Mouse (Mus musculus): ENCODE measurements around the gene Ankrd6. TPM values are rescaled to one million over a fixed set of nuclear protein-coding genes. Genes with fewer than 3 reads are reported as not detected.
A peak's percentile ranks its signal among the peaks of the same experiment; 100 is the strongest.

Gene Ankrd6
- total RNA-seq, 4 experiments from 2014 or later: 3.8 to 5.9 (median 4.8) TPM

DNA sequence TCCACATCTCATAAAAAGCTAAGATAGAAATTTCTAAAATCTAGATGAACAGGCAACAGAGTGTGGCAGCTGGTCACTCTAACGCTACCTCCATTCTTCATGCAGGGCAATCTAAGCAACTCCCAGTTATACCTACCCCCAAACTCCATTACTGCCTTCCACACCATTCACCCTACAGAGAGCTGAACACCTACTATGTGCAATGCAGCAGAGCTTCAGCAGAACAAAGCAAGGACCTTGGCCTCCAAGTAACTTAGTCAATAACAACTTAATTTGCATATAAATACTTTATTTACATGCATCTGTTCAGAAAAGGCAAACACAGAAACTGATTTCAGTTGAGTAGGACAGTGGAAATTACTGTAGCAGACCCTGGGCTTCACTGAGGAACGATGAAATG, 44.7 kb downstream of the Ankrd6 start:
- no peak for DNase-seq (ENCODE audit: low spot score in 2 of 2)

DNA sequence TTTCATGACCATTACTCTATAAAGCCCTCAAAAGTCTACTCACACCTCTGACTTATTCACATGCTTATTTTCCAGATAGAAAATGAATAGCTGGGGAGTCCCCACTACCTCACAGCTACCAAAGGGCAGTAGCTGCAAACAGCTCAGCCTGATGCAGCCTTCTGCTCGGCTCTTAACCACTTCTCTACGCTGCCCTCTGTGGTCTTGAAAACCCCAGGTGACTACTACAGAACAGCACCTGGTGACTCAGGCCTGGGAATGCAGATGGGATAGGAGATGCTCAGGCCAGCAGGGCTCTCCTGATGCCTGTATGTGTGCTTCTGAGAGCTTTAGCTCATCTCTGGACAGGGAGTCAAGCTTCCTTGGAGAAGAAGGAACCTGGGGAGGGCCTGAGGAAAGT, 45.3 kb downstream of the Ankrd6 start:
- DNase-seq (ENCODE audit: low spot score in 2 of 2): no peak

- DNase-seq (ENCODE audit: low spot score in 2 of 2): no peak
Measured at GRCm38 (mm10) chr4:32903826-32904225, 46.8 kb downstream of the Ankrd6 start.

- DNase-seq (ENCODE audit: low spot score in 2 of 2): no peak
Measured at GRCm38 (mm10) chr4:32899051-32899450, 51.6 kb downstream of the Ankrd6 start.

GRCm38 (mm10) chr4:32891341-32891740, 59.3 kb downstream of the Ankrd6 start:
- no peak for DNase-seq (ENCODE audit: low spot score in 2 of 2)

- no peak for DNase-seq (ENCODE audit: low spot score in 2 of 2)
Measured at GRCm38 (mm10) chr4:32890735-32891098, 59.9 kb downstream of the Ankrd6 start.

DNA sequence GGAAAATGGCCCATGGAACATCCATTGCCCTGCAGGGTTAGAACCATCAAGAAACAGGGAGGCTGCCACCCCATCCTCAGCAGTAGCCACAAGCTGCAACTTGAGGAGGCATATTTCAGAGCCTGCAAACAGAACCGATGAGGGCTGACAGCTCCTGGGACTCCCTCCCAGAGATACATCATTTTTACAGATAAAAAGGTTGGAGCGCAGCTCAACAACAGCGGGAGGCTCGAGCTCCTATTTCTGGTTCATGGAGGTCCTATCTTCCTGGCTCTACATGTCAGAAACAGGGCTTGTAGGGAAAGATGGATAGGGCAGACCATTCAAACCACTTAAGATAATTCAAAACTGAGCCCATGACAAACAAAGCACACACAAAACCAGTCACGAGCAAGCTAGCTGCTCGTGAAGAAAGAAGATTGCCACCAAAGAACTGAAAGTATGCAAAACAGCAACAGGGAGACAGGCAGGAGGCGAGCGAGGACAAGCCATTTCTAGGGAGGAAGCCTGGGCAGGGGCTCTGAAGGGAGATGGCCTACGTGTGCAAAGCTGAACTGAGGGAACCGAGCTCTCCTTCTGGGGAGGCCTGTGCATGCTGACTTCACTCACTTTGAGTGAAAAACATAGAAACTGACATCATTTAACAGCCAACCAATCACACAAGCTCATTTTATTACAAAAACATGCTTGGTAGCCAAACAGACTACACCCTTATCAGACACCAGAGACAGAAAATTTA, 60.5 kb downstream of the Ankrd6 start:
- DNase-seq (ENCODE audit: low spot score in 2 of 2): no peak

GRCm38 (mm10) chr4:32889246-32889645, 61.4 kb downstream of the Ankrd6 start:
- peak; percentile 24 to 44 for DNase-seq (ENCODE audit: low spot score in 2 of 2)

DNA sequence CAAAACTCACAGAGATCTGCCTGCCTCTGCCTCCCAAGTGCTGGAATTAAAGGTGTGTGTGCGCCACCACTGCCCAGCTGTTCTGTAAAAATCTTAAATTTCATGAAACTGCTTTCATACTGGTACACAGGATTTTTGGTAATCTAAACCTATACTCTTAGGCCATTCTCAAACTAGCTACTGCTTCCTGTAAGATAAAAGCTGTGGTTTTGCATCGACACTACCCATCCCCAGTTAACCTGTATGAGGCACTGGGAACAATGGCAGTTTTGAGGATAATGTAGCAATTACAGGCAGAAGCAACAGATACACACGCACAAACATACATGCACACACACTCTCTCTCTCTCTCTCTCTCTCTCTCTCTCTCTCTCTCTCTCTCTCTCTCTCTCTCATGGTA, 64.2 kb downstream of the Ankrd6 start:
- no peak for DNase-seq (ENCODE audit: low spot score in 2 of 2)

DNA sequence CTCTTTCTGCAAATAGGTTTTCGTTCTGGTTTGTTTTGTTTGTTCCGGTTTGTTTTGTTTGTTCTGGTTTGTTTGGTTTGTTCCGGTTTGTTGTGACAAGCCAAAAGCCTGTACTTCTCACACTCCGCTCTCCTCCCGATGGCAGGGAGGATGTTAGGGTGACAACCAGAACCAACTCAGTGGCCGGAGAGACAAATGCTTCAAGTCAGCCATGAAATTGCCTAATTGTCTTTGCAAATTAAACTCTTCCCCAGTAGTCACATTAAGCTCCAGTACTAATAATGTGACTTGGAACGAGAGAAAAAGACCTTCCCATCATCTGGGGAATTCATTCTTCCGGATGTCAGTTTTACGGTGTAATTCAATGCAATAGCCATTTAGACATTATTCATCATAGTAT, 66.0 kb downstream of the Ankrd6 start:
- DNase-seq (ENCODE audit: low spot score in 2 of 2): no peak

- no peak for DNase-seq (ENCODE audit: low spot score in 2 of 2)
Measured at GRCm38 (mm10) chr4:32881001-32881400, 69.6 kb downstream of the Ankrd6 start.

DNA sequence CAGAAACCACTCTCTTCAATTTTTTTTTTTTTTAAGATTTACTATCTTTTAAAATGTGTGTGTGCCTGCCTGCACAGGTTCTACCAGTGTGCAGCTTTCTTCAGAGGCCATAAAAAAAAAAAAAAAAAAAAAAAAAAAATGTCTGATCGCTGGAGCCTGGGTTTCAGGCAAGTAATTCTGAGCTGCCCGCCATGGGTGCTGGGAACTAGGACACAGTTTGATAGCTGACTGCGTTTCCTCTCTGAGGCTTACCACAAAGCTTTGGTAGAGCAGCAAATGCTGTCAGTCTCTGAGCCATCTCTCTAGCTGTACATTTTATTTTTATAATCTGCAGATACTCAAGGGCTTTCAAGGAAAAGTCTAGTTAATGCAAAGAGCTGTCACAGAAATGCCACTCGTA, 76.0 kb downstream of the Ankrd6 start:
- no peak for DNase-seq (ENCODE audit: low spot score in 2 of 2)

- DNase-seq (ENCODE audit: low spot score in 2 of 2): no peak
Measured at GRCm38 (mm10) chr4:32872189-32872749, 78.4 kb downstream of the Ankrd6 start.

GRCm38 (mm10) chr4:32869370-32869769, 81.3 kb downstream of the Ankrd6 start:
- DNase-seq (ENCODE audit: low spot score in 2 of 2): no peak

DNA sequence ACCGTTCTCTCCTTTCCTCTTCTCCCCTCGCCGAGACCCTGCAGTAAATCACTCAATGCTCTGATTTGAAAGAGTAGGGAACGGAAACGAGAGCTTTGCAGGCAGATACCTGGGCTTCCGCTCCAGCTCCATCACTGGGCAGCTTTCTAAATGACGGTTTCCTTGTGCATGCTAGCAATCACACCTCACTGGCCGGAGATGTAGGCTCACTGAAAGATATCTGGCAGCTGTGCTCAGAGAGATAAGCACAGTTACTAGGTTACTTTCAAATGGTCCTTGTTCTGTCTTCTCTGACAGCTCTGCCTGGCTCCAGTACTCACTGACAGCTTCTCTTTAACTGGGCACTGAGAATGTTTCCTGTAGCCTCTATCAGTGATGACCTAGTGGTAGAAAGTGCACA, 81.8 kb downstream of the Ankrd6 start:
- DNase-seq (ENCODE audit: low spot score in 2 of 2): no peak

GRCm38 (mm10) chr4:32868437-32868836, 82.2 kb downstream of the Ankrd6 start:
- no peak for DNase-seq (ENCODE audit: low spot score in 2 of 2)

- DNase-seq (ENCODE audit: low spot score in 2 of 2): no peak
Measured at GRCm38 (mm10) chr4:32867460-32867859, 83.2 kb downstream of the Ankrd6 start.

DNA sequence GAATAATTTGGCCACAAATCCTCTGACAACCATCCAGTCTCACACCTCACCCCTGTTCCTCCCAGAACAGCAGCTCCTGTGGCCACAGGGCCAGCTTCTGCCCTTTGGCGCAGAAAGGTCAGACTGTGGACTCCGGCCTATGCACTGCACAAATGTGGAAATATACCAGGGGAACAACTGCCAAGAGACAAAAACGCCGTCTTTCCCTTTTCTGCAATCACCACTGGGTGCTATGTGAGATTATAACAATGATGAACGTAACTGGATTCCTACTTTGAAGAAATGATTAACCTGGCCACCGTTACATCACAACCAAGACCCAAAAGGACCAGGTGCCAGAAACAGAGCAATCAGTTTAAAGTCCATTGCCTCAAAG, 85.8 kb downstream of the Ankrd6 start:
- no peak for DNase-seq (ENCODE audit: low spot score in 2 of 2)

DNA sequence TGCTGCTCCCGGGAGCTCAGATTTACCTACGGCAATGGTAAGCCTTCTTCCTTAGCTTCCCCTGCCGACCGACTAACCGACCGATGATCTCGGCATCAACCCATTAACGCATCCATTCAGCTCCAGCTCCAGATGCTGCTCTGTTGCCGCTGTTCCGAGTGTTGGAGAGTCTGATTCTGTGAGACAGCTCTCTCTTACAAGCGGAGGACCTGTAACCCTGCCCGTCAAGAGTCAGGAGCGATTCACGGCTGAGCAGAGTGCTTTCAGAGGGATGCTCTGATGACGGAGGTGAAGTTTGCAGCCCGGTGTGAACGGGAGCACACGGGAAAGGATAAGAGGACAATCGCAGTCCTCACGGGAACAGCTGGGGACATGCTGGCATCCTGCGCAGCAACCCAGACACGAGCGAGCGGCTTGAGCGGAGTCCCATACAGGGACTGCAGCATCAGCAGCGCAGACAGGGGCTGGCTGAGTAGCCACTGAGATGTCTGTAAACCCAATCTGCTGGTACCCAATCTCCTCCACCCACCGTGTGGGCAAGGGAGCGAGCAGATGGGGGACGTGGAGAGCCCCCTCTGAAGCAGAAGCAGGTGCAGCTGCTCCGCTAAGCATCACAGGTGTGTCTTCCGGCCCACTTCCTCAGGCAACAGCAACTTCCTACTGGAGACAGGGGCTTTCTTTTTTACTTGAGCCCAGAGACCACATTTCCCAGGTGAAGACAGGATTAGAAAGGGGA, 86.3 kb downstream of the Ankrd6 start:
- DNase-seq (ENCODE audit: low spot score in 2 of 2): no peak

DNA sequence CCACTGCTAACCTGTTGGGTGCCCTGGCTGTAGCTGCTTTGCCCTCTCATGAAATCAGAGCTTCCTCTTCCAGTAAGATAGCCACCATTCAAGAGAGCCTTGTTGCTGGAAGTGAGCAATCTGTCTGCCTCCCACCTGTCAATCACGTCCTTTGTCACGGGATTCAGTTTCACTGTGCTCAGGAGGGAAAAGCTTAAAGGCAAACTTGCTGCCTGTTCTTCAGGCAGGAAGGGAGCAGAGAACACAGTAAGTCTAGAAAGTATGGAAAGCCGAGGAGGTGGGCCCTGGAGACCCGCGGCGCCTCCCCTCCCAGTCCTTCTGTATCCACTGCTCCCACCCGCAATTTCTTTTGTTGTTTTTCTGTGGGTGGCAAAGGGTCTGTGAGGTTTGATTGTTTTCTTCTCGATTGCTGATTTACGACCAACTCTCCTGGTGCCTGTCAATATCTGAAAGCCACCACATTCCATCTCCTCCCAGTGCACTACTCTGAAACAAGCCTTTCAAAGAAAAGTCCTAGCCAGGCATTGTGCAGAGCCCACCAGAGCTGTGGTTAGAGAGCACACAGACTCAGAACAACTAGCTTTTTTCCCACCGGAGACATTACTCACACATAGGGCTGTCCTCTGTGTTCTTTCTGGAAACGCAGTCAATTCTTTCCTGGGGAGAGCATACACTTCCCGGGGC, 87.1 kb downstream of the Ankrd6 start:
- no peak for DNase-seq (ENCODE audit: low spot score in 2 of 2)

GRCm38 (mm10) chr4:32862751-32863446, 87.7 kb downstream of the Ankrd6 start:
- DNase-seq (ENCODE audit: low spot score in 2 of 2): no peak
